In the genomic region with DNA sequence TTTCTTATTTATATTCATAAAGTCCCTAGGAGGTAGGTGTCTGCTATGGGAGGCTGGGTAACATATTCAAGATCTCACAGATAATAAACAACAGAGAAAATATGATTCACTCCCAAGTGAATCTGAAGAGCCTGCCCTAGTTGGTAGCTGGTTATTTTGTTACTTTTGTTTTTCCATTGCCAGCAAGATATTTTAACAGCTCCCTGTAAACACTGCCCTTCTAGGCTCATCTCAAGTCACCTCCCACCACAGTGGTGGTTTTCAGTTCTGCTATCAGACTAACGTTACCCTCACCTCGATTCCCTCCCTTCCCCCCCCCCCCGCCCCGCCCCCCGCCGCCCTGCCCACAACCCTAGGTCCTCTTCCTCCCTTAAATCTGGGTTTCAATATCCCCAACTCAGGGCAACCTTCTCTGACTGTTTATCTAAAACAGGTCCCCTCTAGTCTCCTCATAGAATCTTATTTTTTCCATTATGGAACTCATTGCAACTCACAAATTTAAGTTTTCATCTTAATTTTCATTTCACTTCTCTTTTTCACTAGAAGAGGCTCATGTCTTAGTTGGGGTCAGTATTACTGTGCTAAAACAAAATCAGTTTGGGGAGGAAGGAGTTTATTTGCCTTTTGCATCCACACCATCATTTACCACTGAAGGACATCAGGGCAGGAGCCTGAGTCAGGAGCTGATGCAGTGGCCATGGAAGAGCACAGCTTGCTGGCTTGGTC, we compare ENCODE assay signal across 13 mouse cellular contexts. TPM values are rescaled to one million over a fixed set of nuclear protein-coding genes. Genes with fewer than 3 reads are reported as not detected.
DNase-seq lines count a peak whose midpoint lies in the region; ATAC-seq and TF ChIP-seq lines count a peak whose summit lies in the region.
"Had no signal": no experiment of that assay in that cellular context is flagged by ENCODE, and none has a peak within 500 bp of the region (broad histone marks: within the 10 kb centered on the region; RNA-seq: fewer than 3 reads in every experiment).

No protein-coding gene starts in this region.

- peak overlapping the region; percentile 45 for H3K27ac ChIP-seq in MEL (ENCODE audit: control insufficient read depth, low read depth, low read length)
- H3K27ac ChIP-seq: embryonic facial prominence, embryonic 12.5 days; heart, embryonic 13.5 days; kidney, postnatal 0 days had no signal

- H3K36me3 ChIP-seq in MEL (ENCODE audit: control insufficient read depth in 1 of 2, insufficient read depth in 2 of 2, low read length in 2 of 2), result peaks cover 0 to 25% of the 10 kb centered on the region in 2 experiments; a peak in 2 of 4 replicates
- H3K36me3 ChIP-seq: embryonic facial prominence, embryonic 12.5 days; heart, embryonic 13.5 days had no signal

- H3K79me2 ChIP-seq in MEL (ENCODE audit: control insufficient read depth, insufficient read depth, low read length, poor library complexity), result no peaks in the 10 kb centered on the region

- peak; percentile 20 for DNase-seq in thymus, postnatal 14 days
- no peak for DNase-seq in thymus, postnatal 0 days (ENCODE audit: low spot score)
- peak; percentile 65 for DNase-seq in MEL (ENCODE audit: low read depth, low spot score)
- peak; percentile 20 for DNase-seq in thymus, postnatal 4 days
- DNase-seq in lung, adult 2 months, result no peak
- no peak for DNase-seq in Muller cell, postnatal 12 days (ENCODE audit: inconsistent ontology term)
- DNase-seq: adrenal gland, postnatal 25 days; cerebellum, postnatal 36 days had no signal

- ATAC-seq in megakaryocyte, adult 5-6 weeks (ENCODE audit: poor library complexity, severe bottlenecking), result peak; percentile 11; the same call in 1 of the 2 replicates
- ATAC-seq: lung, postnatal 0 days had no signal

- TF ChIP-seq CTCF in MEL (IDR thresholded peaks at IDR 0.05 in 2 of 3, conservative IDR thresholded peaks at IDR 0.05 in 1 of 3; ENCODE audit: control insufficient read depth in 1 of 3, insufficient read depth in 1 of 3, low read depth in 2 of 3, low read length in 3 of 3, poor library complexity in 1 of 3, severe bottlenecking in 1 of 3), result no peak
- no peak for TF ChIP-seq CTCF in lung, adult 2 months (IDR thresholded peaks at IDR 0.05; ENCODE audit: insufficient read depth, low read length)

- peaks cover 12 to 25% of the 10 kb centered on the region in 2 experiments for H3K4me1 ChIP-seq in MEL (ENCODE audit: control insufficient read depth in 1 of 2, insufficient read depth in 2 of 2, low read length in 2 of 2)
- H3K4me1 ChIP-seq in lung, adult 2 months (ENCODE audit: control insufficient read depth, insufficient read depth, low read length), result peaks cover 11% of the 10 kb centered on the region; the same call in 1 of the 2 replicates
- H3K4me1 ChIP-seq: embryonic facial prominence, embryonic 12.5 days had no signal

- TF ChIP-seq EP300 in MEL (IDR thresholded peaks at IDR 0.05; ENCODE audit: low read depth in 1 of 2, low read length in 2 of 2), result peak in 1 of 2 experiments; percentile 43; a peak in 1 of 4 replicates

- no peaks in the 10 kb centered on the region for H3K9me3 ChIP-seq in MEL (replicated peaks; ENCODE audit: insufficient read depth, low read length)
- H3K9me3 ChIP-seq: embryonic facial prominence, embryonic 12.5 days; heart, embryonic 13.5 days had no signal

- TF ChIP-seq POLR2A in MEL (IDR thresholded peaks at IDR 0.05; ENCODE audit: control insufficient read depth in 1 of 2, insufficient read depth in 1 of 2, low read depth in 1 of 2, low read length in 2 of 2, poor library complexity in 1 of 2), result no peak
- no peak for TF ChIP-seq POLR2A in lung, adult 2 months (IDR thresholded peaks at IDR 0.05; ENCODE audit: borderline replicate concordance, extremely low read depth, low read depth, low read length)

- TF ChIP-seq RAD21 in MEL (IDR thresholded peaks at IDR 0.05; ENCODE audit: low read depth, low read length), result no peak

- H3K9ac ChIP-seq in MEL (ENCODE audit: control insufficient read depth, low read depth, low read length, poor library complexity, severe bottlenecking), result peak overlapping the region; percentile 42
- H3K9ac ChIP-seq: embryonic facial prominence, embryonic 12.5 days; heart, embryonic 13.5 days had no signal

- 58% methylated on average over 6 of the region's 6 CpGs for WGBS in lung, adult 2 months

- peak overlapping the region; percentile 48 to 66 for H3K4me3 ChIP-seq in MEL (ENCODE audit: control insufficient read depth in 1 of 2, insufficient read depth in 1 of 2, low read depth in 2 of 2, low read length in 2 of 2)
- H3K4me3 ChIP-seq in lung, adult 2 months (replicated peaks; ENCODE audit: extremely low read depth, low read depth, low read length), result no peak overlapping the region
- H3K4me3 ChIP-seq: embryonic facial prominence, embryonic 12.5 days; heart, embryonic 13.5 days had no signal

- H3K27me3 ChIP-seq in MEL (ENCODE audit: control insufficient read depth in 1 of 2, insufficient read depth in 2 of 2, low read length in 2 of 2), result peaks cover 0 to 4% of the 10 kb centered on the region in 2 experiments; a peak in 2 of 4 replicates
- H3K27me3 ChIP-seq: embryonic facial prominence, embryonic 12.5 days; heart, embryonic 13.5 days had no signal

TF ChIP-seq in MEL, 35 proteins besides CTCF, POLR2A, EP300 and RAD21:
- TF ChIP-seq MAZ (IDR thresholded peaks at IDR 0.05; ENCODE audit: low read depth, low read length) (peak; percentile 60), KAT2A (conservative IDR thresholded peaks at IDR 0.05; ENCODE audit: low read depth, low read length) (no peak), ETS1 (IDR thresholded peaks at IDR 0.05; ENCODE audit: low read depth, low read length) (no peak), NELFE (IDR thresholded peaks at IDR 0.05; ENCODE audit: low read depth, low read length) (no peak), RCOR1 (IDR thresholded peaks at IDR 0.05; ENCODE audit: low read depth, low read length) (peak; percentile 6; the same call in 1 of the 2 replicates), NRF1 (IDR thresholded peaks at IDR 0.05; ENCODE audit: insufficient read depth, low read depth, low read length, poor library complexity, severe bottlenecking) (no peak), MEF2A (IDR thresholded peaks at IDR 0.05; ENCODE audit: extremely low read depth, insufficient replicate concordance, low read depth, low read length, poor library complexity, severe bottlenecking) (no peak), USF2 (IDR thresholded peaks at IDR 0.05; ENCODE audit: borderline replicate concordance in 1 of 2, insufficient read depth in 1 of 2, low read depth in 1 of 2, low read length in 2 of 2) (no peak), ELF1 (IDR thresholded peaks at IDR 0.05; ENCODE audit: low read depth, low read length) (no peak), GABPA (IDR thresholded peaks at IDR 0.05; ENCODE audit: low read depth, low read length) (no peak)

RNA-seq across cellular contexts. Expression of gene S100a10, which starts 6.2 kb away (rescaled TPM):
- 485 and 530 TPM in 2 replicates for polyA plus RNA-seq in thymus, postnatal 0 days (2015; fragmentation: Nextera tagmentation; extraction: Ambion mirVana)
- 81.1 and 108 TPM in 2 replicates for total RNA-seq in MEL (2012; rRNA removed)
- 10 to 100 TPM in 1 of 2 experiments, not detected in 1; 92.5 TPM for polyA plus RNA-seq in MEL (2012; ENCODE audit: insufficient read depth in 1 of 2, insufficient read length in 2 of 2, low read depth in 1 of 2, low replicate concordance in 2 of 2, missing spikeins in 1 of 2)
- 967 and 993 TPM in 2 replicates for total RNA-seq in megakaryocyte, adult 5-6 weeks (2015)
- 1,318 and 1,661 TPM in 2 replicates for total RNA-seq in megakaryocyte, adult 5-6 weeks (2017)
- 61.1 and 79.5 TPM in 2 replicates for polyA plus RNA-seq in lung, adult 2 months (2012; rRNA removed)

RNA-seq across cellular contexts. Expression of gene S100a11, which starts 28.4 kb away (rescaled TPM):
- polyA plus RNA-seq in thymus, postnatal 0 days (2015; fragmentation: Nextera tagmentation; extraction: Ambion mirVana), result 1,245 and 1,274 TPM in 2 replicates
- total RNA-seq in MEL (2012; rRNA removed), result not detected in 2 replicates
- under 1 TPM in 1 of 2 experiments, not detected in 1; 0.32 TPM for polyA plus RNA-seq in MEL (2012; ENCODE audit: insufficient read depth in 1 of 2, insufficient read length in 2 of 2, low read depth in 1 of 2, low replicate concordance in 2 of 2, missing spikeins in 1 of 2)
- 3,100 and 3,549 TPM in 2 replicates for total RNA-seq in megakaryocyte, adult 5-6 weeks (2015)
- 217 and 333 TPM in 2 replicates for total RNA-seq in megakaryocyte, adult 5-6 weeks (2017)
- polyA plus RNA-seq in lung, adult 2 months (2012; rRNA removed), result 232 and 357 TPM in 2 replicates

Comparison
In these comparisons a context has a peak if more than half of its experiments do, and no peak if none do; other contexts are left out.
1. DNase-seq: peak in thymus, postnatal 14 days (single experiment), MEL (single experiment) and thymus, postnatal 4 days (single experiment); none in thymus, postnatal 0 days (single experiment), lung, adult 2 months (single experiment) and Muller cell, postnatal 12 days (single experiment).
2. RNA of gene S100a11, which starts 28.4 kb away (polyA plus RNA-seq): 1,245 to 1,274 TPM in thymus, postnatal 0 days and 232 to 357 TPM in lung, adult 2 months; 0.32 TPM in MEL; every median in the first group is over 100 times any median in the second.